ENCODE assay signal across 8 mouse cellular contexts in genomic region chr4:58911831-58912628, GRCm38 (mm10). TPM values are rescaled to one million over a fixed set of nuclear protein-coding genes. Genes with fewer than 3 reads are reported as not detected.
A peak's percentile ranks its signal among the peaks of the same experiment; 100 is the strongest.
DNase-seq lines count a peak whose midpoint lies in the region; ATAC-seq and TF ChIP-seq lines count a peak whose summit lies in the region.

No protein-coding gene starts in this region.

- peak; percentile 61 for TF ChIP-seq POLR2A in brain, embryonic 14.5 days (IDR thresholded peaks at IDR 0.05; ENCODE audit: borderline replicate concordance, extremely low read depth, insufficient read depth, insufficient read length, poor library complexity, severe bottlenecking)
- TF ChIP-seq POLR2A in olfactory bulb, adult 2 months (IDR thresholded peaks at IDR 0.05; ENCODE audit: insufficient read depth, low read depth, low read length): peak; percentile 57
- 0 out of 2 replicates have a peak, but pooled peaks have one; percentile 8 for TF ChIP-seq POLR2A in thymus, adult 2 months (IDR thresholded peaks at IDR 0.05; ENCODE audit: control insufficient read depth, extremely low read depth, insufficient read depth, low read length, poor library complexity)

- peaks cover 7% of the 10 kb centered on the region for H3K4me1 ChIP-seq in forebrain, embryonic 14.5 days (ENCODE audit: control insufficient read depth, insufficient read depth, low read length)
- H3K4me1 ChIP-seq in heart, postnatal 0 days (ENCODE audit: control insufficient read depth, insufficient read depth): peaks cover 12% of the 10 kb centered on the region; the same call in 1 of the 2 replicates
- peaks cover 8% of the 10 kb centered on the region for H3K4me1 ChIP-seq in lung, embryonic 16.5 days (replicated peaks; ENCODE audit: control insufficient read depth, insufficient read depth, low read length)
- H3K4me1 ChIP-seq in olfactory bulb, adult 2 months (ENCODE audit: control insufficient read depth, insufficient read depth, low read length): peaks cover 3% of the 10 kb centered on the region; the same call in 1 of the 2 replicates
- H3K4me1 ChIP-seq in thymus, adult 2 months (replicated peaks; ENCODE audit: control insufficient read depth, insufficient read depth, low read length): peaks cover 5% of the 10 kb centered on the region

- H3K36me3 ChIP-seq in forebrain, embryonic 14.5 days (ENCODE audit: control insufficient read depth, insufficient read depth, low read length): no peaks in the 10 kb centered on the region
- no peaks in the 10 kb centered on the region for H3K36me3 ChIP-seq in heart, postnatal 0 days (replicated peaks; ENCODE audit: control insufficient read depth, insufficient read depth, low read length)
- H3K36me3 ChIP-seq in lung, embryonic 16.5 days (ENCODE audit: control insufficient read depth, insufficient read depth, low read length): no peaks in the 10 kb centered on the region
- no peaks in the 10 kb centered on the region for H3K36me3 ChIP-seq in thymus, adult 2 months (ENCODE audit: control insufficient read depth, insufficient read depth, low read length)

- peak overlapping the region; percentile 75 for H3K4me2 ChIP-seq in forebrain, embryonic 14.5 days (ENCODE audit: low read length)
- H3K4me2 ChIP-seq in heart, postnatal 0 days (ENCODE audit: low read depth, low read length): peak overlapping the region; percentile 66
- H3K4me2 ChIP-seq in lung, embryonic 16.5 days (ENCODE audit: low read depth, low read length): peak overlapping the region; percentile 73

- WGBS in forebrain, embryonic 14.5 days: under 1% methylated on average over 93 of the region's 126 CpGs
- WGBS in heart, postnatal 0 days: under 1% methylated on average over 86 of the region's 126 CpGs
- under 1% methylated on average over 77 of the region's 126 CpGs for WGBS in lung, embryonic 16.5 days
- under 1% methylated on average over 123 of the region's 126 CpGs for WGBS in olfactory bulb, adult 2 months
- WGBS in thymus, adult 2 months: under 1% methylated on average over 115 of the region's 126 CpGs

- H3K4me3 ChIP-seq in forebrain, embryonic 14.5 days (ENCODE audit: low read depth, low read length): peak overlapping the region; percentile 88
- peak overlapping the region; percentile 86 for H3K4me3 ChIP-seq in heart, postnatal 0 days (ENCODE audit: low read depth, low read length)
- peak overlapping the region; percentile 94 for H3K4me3 ChIP-seq in lung, embryonic 16.5 days (ENCODE audit: low read length)
- peak overlapping the region; percentile 77 for H3K4me3 ChIP-seq in olfactory bulb, adult 2 months (ENCODE audit: insufficient read depth, low read depth, low read length)
- peak overlapping the region; percentile 97 for H3K4me3 ChIP-seq in thymus, adult 2 months (ENCODE audit: control insufficient read depth, insufficient read depth, low read length)

- TF ChIP-seq CTCF in brain, embryonic 14.5 days (IDR thresholded peaks at IDR 0.05; ENCODE audit: borderline replicate concordance, extremely low read depth, insufficient read depth, insufficient read length): no peak
- no peak for TF ChIP-seq CTCF in heart, postnatal 0 days (IDR thresholded peaks at IDR 0.05; ENCODE audit: low read depth)
- no peak for TF ChIP-seq CTCF in olfactory bulb, adult 2 months (IDR thresholded peaks at IDR 0.05; ENCODE audit: insufficient read depth, low read depth, low read length)
- no peak; the same call in 1 of the 2 replicates for TF ChIP-seq CTCF in thymus, adult 2 months (IDR thresholded peaks at IDR 0.05; ENCODE audit: borderline replicate concordance, control insufficient read depth, extremely low read depth, insufficient read depth, low read length, poor library complexity)

- peak; percentile 85 for ATAC-seq in forebrain, embryonic 14.5 days
- ATAC-seq in heart, postnatal 0 days (ENCODE audit: insufficient read depth, low read depth): peak; percentile 72
- ATAC-seq in lung, embryonic 16.5 days (ENCODE audit: low read depth): peak; percentile 78

- peak overlapping the region; percentile 97 for H3K27ac ChIP-seq in forebrain, embryonic 14.5 days (ENCODE audit: low read depth, low read length)
- peak overlapping the region; percentile 99 for H3K27ac ChIP-seq in heart, postnatal 0 days (ENCODE audit: low read depth)
- H3K27ac ChIP-seq in lung, embryonic 16.5 days (ENCODE audit: low read length): peak overlapping the region; percentile 97
- H3K27ac ChIP-seq in olfactory bulb, adult 2 months (ENCODE audit: insufficient read depth, low read depth, low read length): peak overlapping the region; percentile 94
- H3K27ac ChIP-seq in thymus, adult 2 months (ENCODE audit: control insufficient read depth, insufficient read depth, low read length): peak overlapping the region; percentile 6; the same call in 1 of the 2 replicates

- no peaks in the 10 kb centered on the region for H3K9me3 ChIP-seq in forebrain, embryonic 14.5 days (replicated peaks; ENCODE audit: control insufficient read depth, low read length)
- no peaks in the 10 kb centered on the region for H3K9me3 ChIP-seq in heart, postnatal 0 days (replicated peaks; ENCODE audit: control insufficient read depth, low read length)
- no peaks in the 10 kb centered on the region for H3K9me3 ChIP-seq in lung, embryonic 16.5 days (ENCODE audit: control insufficient read depth, low read length)

- no peak for TF ChIP-seq EP300 in heart, postnatal 0 days (IDR thresholded peaks at IDR 0.05; ENCODE audit: low read depth)

- H3K27me3 ChIP-seq in forebrain, embryonic 14.5 days (replicated peaks; ENCODE audit: control insufficient read depth, insufficient read depth, low read length): no peaks in the 10 kb centered on the region
- no peaks in the 10 kb centered on the region for H3K27me3 ChIP-seq in heart, postnatal 0 days (ENCODE audit: control insufficient read depth, insufficient read depth, low read length)
- H3K27me3 ChIP-seq in lung, embryonic 16.5 days (ENCODE audit: control insufficient read depth, insufficient read depth, low read depth, low read length): no peaks in the 10 kb centered on the region
- no peaks in the 10 kb centered on the region for H3K27me3 ChIP-seq in thymus, adult 2 months (ENCODE audit: control insufficient read depth, insufficient read depth, low read length)

- DNase-seq in ES-CJ7 (ENCODE audit: low read depth, low spot score): peak; percentile 46
- peak; percentile 77 for DNase-seq in brain, embryonic 14.5 days (ENCODE audit: low read depth)
- DNase-seq in forebrain, embryonic 14.5 days (ENCODE audit: low spot score): peak; percentile 71
- DNase-seq in heart, postnatal 0 days (ENCODE audit: low spot score): peak; percentile 58
- DNase-seq in layer of hippocampus, adult 8-10 months (ENCODE audit: low spot score in 2 of 2): peak; percentile 28 to 53
- DNase-seq in thymus, adult 2 months: peak; percentile 65

- H3K9ac ChIP-seq in forebrain, embryonic 14.5 days (ENCODE audit: low read length): peak overlapping the region; percentile 94
- H3K9ac ChIP-seq in heart, postnatal 0 days (replicated peaks; ENCODE audit: low read depth, low read length): peak overlapping the region; percentile 99
- H3K9ac ChIP-seq in lung, embryonic 16.5 days (ENCODE audit: low read length): peak overlapping the region; percentile 99

RNA-seq across cellular contexts. Expression of gene Ecpas, which starts 0.5 kb away (rescaled TPM):
- 21.4 and 32.2 TPM in 2 replicates for polyA plus RNA-seq in brain, embryonic 14.5 days (2012; rRNA removed)
- polyA plus RNA-seq in forebrain, embryonic 14.5 days (2014; fragmentation: Nextera tagmentation; extraction: Ambion mirVana): 26.7 and 36.0 TPM in 2 replicates
- total RNA-seq in heart, postnatal 0 days (2014; rRNA removed; ENCODE audit: low replicate concordance): 38.0 and 62.9 TPM in 2 replicates
- polyA plus RNA-seq in heart, postnatal 0 days (2015; fragmentation: Nextera tagmentation; extraction: Ambion mirVana): 21.5 and 26.7 TPM in 2 replicates
- total RNA-seq in layer of hippocampus, adult 8-10 months (2022): 100 to 1,000 TPM; 118 to 183 (median 129) TPM
- 24.9 and 26.1 TPM in 2 replicates for polyA plus RNA-seq in lung, embryonic 16.5 days (2015; fragmentation: Nextera tagmentation; extraction: Ambion mirVana)
- polyA plus RNA-seq in olfactory bulb, adult 2 months (2012; ENCODE audit: insufficient read depth, insufficient read length, low replicate concordance, missing spikeins): 266 TPM in 1 of 2 replicates, not detected in the other
- 30.6 and 46.7 TPM in 2 replicates for polyA plus RNA-seq in thymus, adult 2 months (2012; rRNA removed)

RNA-seq across cellular contexts. Expression of gene Zkscan16, which starts 31.4 kb away (rescaled TPM):
- 2.0 and 3.2 TPM in 2 replicates for polyA plus RNA-seq in brain, embryonic 14.5 days (2012; rRNA removed)
- 0.62 and 1.2 TPM in 2 replicates for polyA plus RNA-seq in forebrain, embryonic 14.5 days (2014; fragmentation: Nextera tagmentation; extraction: Ambion mirVana)
- not detected in 2 replicates for total RNA-seq in heart, postnatal 0 days (2014; rRNA removed; ENCODE audit: low replicate concordance)
- 0.05 TPM in 1 of 2 replicates, not detected in the other for polyA plus RNA-seq in heart, postnatal 0 days (2015; fragmentation: Nextera tagmentation; extraction: Ambion mirVana)
- total RNA-seq in layer of hippocampus, adult 8-10 months (2022): 10 to 100 TPM; 56.0 to 63.3 (median 58.3) TPM
- 0.16 and 0.30 TPM in 2 replicates for polyA plus RNA-seq in lung, embryonic 16.5 days (2015; fragmentation: Nextera tagmentation; extraction: Ambion mirVana)
- not detected in 2 replicates for polyA plus RNA-seq in olfactory bulb, adult 2 months (2012; ENCODE audit: insufficient read depth, insufficient read length, low replicate concordance, missing spikeins)
- 0.04 TPM in 1 of 2 replicates, not detected in the other for polyA plus RNA-seq in thymus, adult 2 months (2012; rRNA removed)

Comparison
In these comparisons a context has a peak if more than half of its experiments do, and no peak if none do; other contexts are left out.
1. Peak in every context shown above with its lines: DNase-seq, ATAC-seq, H3K4me3 ChIP-seq and H3K27ac ChIP-seq.
2. POLR2A ChIP-seq: peak in every context shown above with its lines; median percentile 61 in brain, embryonic 14.5 days; 57 in olfactory bulb, adult 2 months; 8 in thymus, adult 2 months.
3. H3K27ac ChIP-seq: peak in every context shown above with its lines; median percentile 99 in heart, postnatal 0 days; 97 in forebrain, embryonic 14.5 days; 97 in lung, embryonic 16.5 days; 94 in olfactory bulb, adult 2 months; 6 in thymus, adult 2 months.